22 mouse cellular contexts compared by ENCODE assay signal in genomic region chr6:87938941-87939340, GRCm38 (mm10). TPM values are rescaled to one million over a fixed set of nuclear protein-coding genes. Genes with fewer than 3 reads are reported as not detected.
DNase-seq lines count a peak whose midpoint lies in the region; TF ChIP-seq lines count a peak whose summit lies in the region.
"Had no signal": no experiment of that assay in that cellular context is flagged by ENCODE, and none has a peak within 500 bp of the region (broad histone marks: within the 10 kb centered on the region; RNA-seq: fewer than 3 reads in every experiment).

No protein-coding gene starts in this region.

- H3K27me3 ChIP-seq in heart, adult 2 months (ENCODE audit: control insufficient read depth, insufficient read depth, low read length) = no peaks in the 10 kb centered on the region
- H3K27me3 ChIP-seq in heart, embryonic 10.5 days (ENCODE audit: insufficient read depth, poor library complexity, severe bottlenecking) = no peaks in the 10 kb centered on the region
- H3K27me3 ChIP-seq: Patski had no signal

- no peaks in the 10 kb centered on the region for H3K4me1 ChIP-seq in heart, adult 2 months (ENCODE audit: control insufficient read depth, insufficient read depth, low read length)
- H3K4me1 ChIP-seq in heart, embryonic 10.5 days = peaks cover 7% of the 10 kb centered on the region

- H3K27ac ChIP-seq in heart, adult 2 months = no peak overlapping the region
- no peak overlapping the region for H3K27ac ChIP-seq in heart, embryonic 10.5 days

- H3K36me3 ChIP-seq in heart, adult 2 months (ENCODE audit: control insufficient read depth, insufficient read depth, low read length) = no peaks in the 10 kb centered on the region
- H3K36me3 ChIP-seq in heart, embryonic 10.5 days = peaks cover 27% of the 10 kb centered on the region

- WGBS in heart, adult 2 months = 100% methylated on average over 3 of the region's 3 CpGs
- 83% methylated on average over 3 of the region's 3 CpGs for WGBS in heart, embryonic 10.5 days

- no peaks in the 10 kb centered on the region for H3K79me2 ChIP-seq in heart, adult 2 months (replicated peaks; ENCODE audit: control insufficient read depth, insufficient read depth, low read length)

- no peak for TF ChIP-seq EP300 in heart, adult 2 months (IDR thresholded peaks at IDR 0.05; ENCODE audit: insufficient read depth, low read depth, low read length)

- no peak overlapping the region for H3K4me3 ChIP-seq in heart, adult 2 months
- no peak overlapping the region for H3K4me3 ChIP-seq in heart, embryonic 10.5 days

- peak; percentile 68 for DNase-seq in heart, adult 11 months
- no peak for DNase-seq in heart, adult 2 months
- peak; percentile 63 for DNase-seq in heart, embryonic 10.5 days (ENCODE audit: low spot score)
- DNase-seq in heart, adult 9 months (ENCODE audit: low spot score in 2 of 2) = no peak
- peak; percentile 63 for DNase-seq in MN1 (ENCODE audit: low spot score)
- no peak for DNase-seq in thymus, postnatal 10 days (ENCODE audit: low spot score in 2 of 2)
- DNase-seq: adrenal gland, adult 2 months; adrenal gland, adult 8-10 months; adrenal gland, postnatal 10 days; adrenal gland, postnatal 14 days; adrenal gland, postnatal 25 days; adrenal gland, postnatal 36 days; B cell, adult 2 months; cerebellum, adult 11 months; cerebellum, adult 11-12 months; cerebellum, adult 18-20 months; cerebellum, adult 2 months had no signal

- no peak for TF ChIP-seq POLR2A in heart, adult 2 months (IDR thresholded peaks at IDR 0.05; ENCODE audit: insufficient read depth, low read depth, low read length)

- TF ChIP-seq CTCF in heart, adult 2 months (IDR thresholded peaks at IDR 0.05) = no peak

- intact Hi-C loops in heart, adult 2 months (cut with DNase I) = no loop called here

- no peak overlapping the region for H3K9ac ChIP-seq in heart, adult 2 months (ENCODE audit: low read depth, low read length)

- H3K9me3 ChIP-seq in heart, embryonic 10.5 days = no peaks in the 10 kb centered on the region
- H3K9me3 ChIP-seq: G1E had no signal

RNA-seq across cellular contexts. Expression of gene Hmces, which starts 25.2 kb away (rescaled TPM):
- 1 to 10 TPM; 8.3 to 9.1 TPM for total RNA-seq in heart, adult 2 months (2021)
- polyA plus RNA-seq in heart, adult 2 months (2012; rRNA removed) = 8.2 and 9.4 TPM in 2 replicates
- polyA plus RNA-seq in heart, embryonic 10.5 days (2016; fragmentation: Nextera tagmentation; extraction: Ambion mirVana) = 34.8 and 44.5 TPM in 2 replicates

RNA-seq across cellular contexts. Expression of gene H1fx, which starts 42.5 kb away (rescaled TPM):
- 1 to 10 TPM; 1.5 to 1.7 TPM for total RNA-seq in heart, adult 2 months (2021)
- 0.82 and 1.4 TPM in 2 replicates for polyA plus RNA-seq in heart, adult 2 months (2012; rRNA removed)
- 11.1 and 18.7 TPM in 2 replicates for polyA plus RNA-seq in heart, embryonic 10.5 days (2016; fragmentation: Nextera tagmentation; extraction: Ambion mirVana)
- total RNA-seq: G1E, MEL had no signal
- polyA plus RNA-seq: activated CD4-positive, CD25-positive, alpha-beta regulatory T cell, adult 4 months; CD4-positive, CD25-positive, alpha-beta regulatory T cell, adult 4 months; G1E had no signal

RNA-seq across cellular contexts. Expression of gene Copg1, which starts 51.3 kb away (rescaled TPM):
- total RNA-seq in heart, adult 2 months (2021) = 10 to 100 TPM; 40.3 to 41.0 TPM
- polyA plus RNA-seq in heart, adult 2 months (2012; rRNA removed) = 29.5 and 35.9 TPM in 2 replicates
- polyA plus RNA-seq in heart, embryonic 10.5 days (2016; fragmentation: Nextera tagmentation; extraction: Ambion mirVana) = 173 and 179 TPM in 2 replicates

Comparison
In these comparisons a context has a peak if more than half of its experiments do, and no peak if none do; other contexts are left out.
1. DNase-seq: peak in heart, adult 11 months (single experiment), heart, embryonic 10.5 days (single experiment) and MN1 (single experiment); none in heart, adult 2 months (0 of 2), heart, adult 9 months (0 of 2) and thymus, postnatal 10 days (0 of 2).